Mouse (Mus musculus): Measurements from ENCODE around the gene Slamf1. TPM values are rescaled to one million over a fixed set of nuclear protein-coding genes. Genes with fewer than 3 reads are reported as not detected.

Slamf1 gene
- 84.2 TPM for polyA plus RNA-seq (2017; shearing (Covaris generic))

DNA sequence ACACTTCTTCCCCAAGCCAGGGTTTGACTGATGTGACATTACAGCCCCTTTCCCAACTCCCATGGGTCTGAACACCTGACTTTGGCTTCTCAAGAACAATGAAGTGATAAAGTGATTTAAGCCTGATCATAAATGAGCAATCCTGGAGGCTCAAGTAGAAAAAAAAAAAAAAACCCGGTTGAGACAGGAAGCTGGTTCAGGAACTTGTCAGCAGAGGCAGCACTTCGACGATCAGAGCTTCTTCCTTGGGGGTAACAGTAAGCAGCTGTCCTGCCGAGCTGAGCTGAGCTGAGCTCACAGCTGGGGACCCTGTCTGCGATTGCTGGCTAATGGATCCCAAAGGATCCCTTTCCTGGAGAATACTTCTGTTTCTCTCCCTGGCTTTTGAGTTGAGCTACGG, at the start of gene Slamf1:
Gene Slamf1, plus strand, starts transcription at position 230 of the 400 bp plus-strand sequence.

DNA sequence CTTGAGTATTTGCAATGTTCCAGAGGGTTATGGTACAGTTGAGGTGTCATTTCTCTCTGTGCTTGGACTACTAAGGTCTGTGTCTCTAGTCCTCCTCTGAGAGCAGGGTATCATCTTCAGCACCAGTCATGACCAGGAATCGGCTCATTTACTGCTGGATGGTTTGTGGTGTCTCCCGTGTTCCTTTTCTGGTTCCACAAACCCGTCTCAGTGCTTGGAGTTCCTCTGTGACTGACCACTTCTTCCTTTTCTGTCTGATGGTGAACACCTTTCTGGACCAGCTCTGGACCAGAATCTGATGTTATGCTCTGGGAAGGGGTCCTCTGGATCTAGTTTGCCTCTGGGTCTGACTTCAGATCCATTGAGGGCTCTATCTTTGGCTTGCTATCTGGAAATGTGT, 72.6 kb downstream of the Slamf1 start, which contains the start of gene Cd84:
Gene Cd84, plus strand, starts transcription at position 210 of the 400 bp plus-strand sequence.

Other genes starting within 250 kb of the Slamf1 start
- gene Itln1, start 231.8 kb upstream of the Slamf1 start, polyA plus RNA-seq (2017; shearing (Covaris generic)) = not detected
- gene Cd244a, start 207.9 kb upstream of the Slamf1 start, polyA plus RNA-seq (2017; shearing (Covaris generic)) = 0.65 TPM
- gene Ly9, start 159.7 kb upstream of the Slamf1 start, polyA plus RNA-seq (2017; shearing (Covaris generic)) = 118 TPM
- 73.3 TPM for gene Slamf7, start 114.1 kb upstream of the Slamf1 start, polyA plus RNA-seq (2017; shearing (Covaris generic))
- gene Cd48, start 85.1 kb upstream of the Slamf1 start, polyA plus RNA-seq (2017; shearing (Covaris generic)) = 158 TPM
- gene Cd84, start 72.6 kb downstream of the Slamf1 start, polyA plus RNA-seq (2017; shearing (Covaris generic)) = 109 TPM
- gene Gm10521, start 128.5 kb downstream of the Slamf1 start, polyA plus RNA-seq (2017; shearing (Covaris generic)) = not detected
- gene Slamf6, start 150.4 kb downstream of the Slamf1 start, polyA plus RNA-seq (2017; shearing (Covaris generic)) = 328 TPM

All from effector memory CD4-positive, alpha-beta T cell, adult 7 months (primary cell).